Mouse (Mus musculus) adrenal gland, adult 2 months (tissue): ENCODE results near the gene Gatad1. TPM values are rescaled to one million over a fixed set of nuclear protein-coding genes. Genes with fewer than 3 reads are reported as not detected.
"Not testable (repeated sequence)": the region's sequence is repeated elsewhere in the genome, so short reads cannot be mapped to it uniquely, and the experiment has no call there.

ENCODE experiments used
- DNase-seq: peaks from one replicate; pipeline ENCODE4 v3.0.0; 2021
- microRNA-seq, 2 experiments: library from miRNA; unstranded; fragments of <30 nt; microRNA quantifications; one replicate each; pipeline ENCODE4 v1.2.0; 2021
- polyA plus RNA-seq: library from polyadenylated mRNA; depleted of rRNA; stranded (reverse); fragments of >200 nt; gene quantifications from 2 replicates; pipeline ENCODE4 v1.2.3, GENCODE M21; 2012; rRNA removed
- total RNA-seq, 2 experiments: library from RNA; stranded (reverse); gene quantifications; 2 replicates each; pipeline ENCODE4 v1.2.3; 2021

Gatad1 gene
- total and polyA plus RNA-seq, 3 experiments, result 93.7 to 197 (median 161) TPM

DNA sequence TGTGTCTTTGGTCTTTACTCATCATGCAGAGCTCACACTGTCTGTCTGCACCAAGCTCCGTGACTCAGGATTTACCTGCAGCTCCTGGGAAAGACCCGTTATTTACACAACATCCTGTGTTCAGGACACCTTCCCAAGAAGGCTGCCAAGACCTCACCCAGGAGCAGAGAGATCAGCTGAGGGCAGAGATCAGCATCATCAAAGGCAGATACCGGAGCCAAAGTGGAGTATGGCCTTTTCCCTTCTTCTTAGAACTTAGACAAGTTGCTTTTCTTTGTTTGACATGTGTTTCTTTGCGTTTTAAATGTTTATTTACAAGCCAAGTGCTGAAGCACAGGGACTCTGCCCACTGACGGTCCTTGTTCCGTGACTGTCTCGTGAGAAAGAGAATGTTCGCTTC, 21.7 kb downstream of the Gatad1 start:
- DNase-seq, result no peak

DNA sequence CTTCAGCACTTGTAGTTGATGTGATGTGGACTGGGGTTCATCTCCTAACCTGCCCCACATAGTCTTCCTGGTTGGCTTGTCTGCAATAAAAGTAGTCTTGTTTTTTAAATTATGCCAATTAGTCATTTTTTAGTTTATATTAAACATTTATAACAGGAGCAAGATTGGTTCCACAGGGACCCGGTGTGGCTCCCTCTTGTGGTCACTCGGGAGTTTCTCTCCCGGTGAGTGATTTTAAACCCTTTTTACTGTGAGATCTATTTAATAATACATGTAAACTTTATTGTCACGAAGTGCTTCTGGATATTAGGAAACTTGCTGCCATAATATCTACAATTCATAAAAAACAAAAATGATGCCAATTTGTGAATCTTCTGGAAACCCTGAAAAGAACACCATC, 23.0 kb downstream of the Gatad1 start:
- no peak for DNase-seq

DNA sequence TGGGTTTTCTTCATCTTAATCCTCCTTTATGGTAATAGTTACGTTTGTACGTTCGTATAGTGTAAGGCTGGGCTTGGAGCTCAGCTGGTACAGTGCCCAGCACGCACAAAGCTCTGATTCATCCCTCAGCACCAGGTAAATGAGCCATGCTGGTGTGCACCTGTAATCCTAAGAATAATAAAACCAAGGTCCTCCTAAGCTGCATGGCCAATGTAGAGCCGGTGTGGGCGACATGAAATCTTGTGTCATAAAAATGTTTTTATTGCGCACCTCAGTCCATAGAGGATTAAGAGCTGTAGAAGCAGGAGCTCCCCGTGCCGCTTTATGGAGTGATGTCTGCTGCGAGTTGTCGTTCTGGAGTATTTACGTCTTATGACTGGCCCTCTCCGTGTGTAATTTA, 23.7 kb downstream of the Gatad1 start:
- DNase-seq, result no peak

DNA sequence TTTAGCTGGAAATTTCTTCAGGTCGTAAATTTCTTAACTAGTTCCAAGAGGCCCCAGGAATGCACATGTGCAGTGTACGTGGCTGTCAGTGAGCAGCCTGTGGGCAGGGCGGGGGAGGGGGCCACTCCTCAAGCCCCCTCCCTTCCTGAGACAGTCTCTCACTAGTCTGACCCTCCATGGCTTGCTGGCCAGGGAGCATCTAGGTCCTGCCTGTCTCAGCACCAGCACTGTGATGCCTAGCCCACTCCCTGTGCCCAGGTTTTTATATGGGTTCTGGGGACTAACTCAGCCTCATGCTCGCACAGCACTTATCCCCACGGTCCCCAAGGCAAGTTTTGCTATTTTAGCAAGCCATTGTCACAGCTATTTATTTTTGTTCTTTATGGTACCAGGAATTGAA, 24.7 kb downstream of the Gatad1 start:
- no peak for DNase-seq

DNA sequence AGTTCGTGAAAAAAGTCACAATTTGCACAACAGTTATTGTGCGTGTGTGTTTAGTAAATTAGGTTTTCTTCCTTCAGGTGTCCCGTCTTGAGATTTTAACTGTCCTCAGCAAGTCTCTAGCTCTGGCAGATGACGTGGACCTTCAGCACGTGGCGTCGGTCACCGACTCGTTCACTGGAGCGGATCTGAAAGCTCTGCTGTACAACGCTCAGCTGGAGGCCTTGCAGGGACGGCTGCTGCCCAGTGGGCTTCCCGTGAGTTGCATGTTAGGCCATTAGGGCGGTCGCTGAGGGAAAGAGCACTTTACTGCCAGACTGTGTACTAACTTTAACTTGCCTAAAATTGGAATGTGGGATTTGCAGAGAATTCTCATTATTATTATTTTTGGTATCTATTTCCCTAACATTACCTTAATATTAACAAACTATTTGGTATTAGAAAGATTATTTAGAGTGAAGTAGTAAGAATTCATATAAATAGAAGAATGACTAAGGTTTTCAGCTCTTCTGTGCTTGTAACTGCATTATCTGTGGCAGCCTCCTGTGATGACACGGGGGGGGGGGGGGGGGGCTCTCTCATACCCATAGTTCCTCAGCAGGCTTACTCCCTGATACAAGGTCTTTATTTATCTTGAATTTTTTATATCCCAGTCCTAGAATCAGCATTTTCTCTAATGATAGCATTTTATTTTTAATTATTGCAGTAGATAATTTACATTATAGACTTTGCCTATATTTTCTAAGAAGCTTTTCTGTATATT, 25.3 kb downstream of the Gatad1 start:
- DNase-seq, result no peak

DNA sequence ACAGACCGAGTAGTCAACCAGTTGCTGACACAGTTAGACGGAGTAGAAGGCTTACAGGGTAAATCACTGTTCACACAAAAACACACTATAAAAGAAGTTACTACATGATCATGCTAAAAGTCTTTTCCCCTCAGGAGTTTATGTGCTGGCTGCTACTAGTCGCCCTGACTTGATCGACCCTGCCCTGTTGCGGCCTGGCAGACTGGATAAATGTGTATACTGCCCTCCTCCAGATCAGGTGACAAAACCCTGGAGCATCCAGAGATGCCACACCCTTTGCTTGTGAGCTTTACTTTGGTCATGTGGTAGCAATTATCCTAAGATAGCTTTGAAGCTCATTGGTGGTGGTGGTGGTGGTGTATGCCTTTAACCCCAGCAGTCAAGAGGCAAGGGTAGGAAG, 26.9 kb downstream of the Gatad1 start:
- DNase-seq, result no peak

DNA sequence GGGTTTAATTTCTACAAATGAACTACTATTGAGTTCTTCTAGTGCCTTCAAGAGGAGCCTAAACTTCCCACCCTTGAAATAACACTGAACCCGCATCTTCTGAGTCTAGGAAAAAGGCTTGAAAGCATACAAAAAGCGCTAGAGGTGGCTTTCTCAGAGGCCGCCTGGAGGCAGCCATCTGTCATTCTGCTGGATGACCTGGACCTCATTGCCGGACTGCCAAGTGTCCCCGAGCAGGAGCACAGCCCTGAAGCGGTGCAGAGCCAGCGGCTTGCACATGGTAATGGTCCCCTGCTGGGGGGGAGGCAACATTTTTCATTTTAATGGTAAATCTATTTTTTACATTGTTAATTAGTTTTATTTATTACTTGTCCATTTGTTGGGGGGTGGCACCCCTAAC, 36.5 kb downstream of the Gatad1 start:
- DNase-seq, result no peak

DNA sequence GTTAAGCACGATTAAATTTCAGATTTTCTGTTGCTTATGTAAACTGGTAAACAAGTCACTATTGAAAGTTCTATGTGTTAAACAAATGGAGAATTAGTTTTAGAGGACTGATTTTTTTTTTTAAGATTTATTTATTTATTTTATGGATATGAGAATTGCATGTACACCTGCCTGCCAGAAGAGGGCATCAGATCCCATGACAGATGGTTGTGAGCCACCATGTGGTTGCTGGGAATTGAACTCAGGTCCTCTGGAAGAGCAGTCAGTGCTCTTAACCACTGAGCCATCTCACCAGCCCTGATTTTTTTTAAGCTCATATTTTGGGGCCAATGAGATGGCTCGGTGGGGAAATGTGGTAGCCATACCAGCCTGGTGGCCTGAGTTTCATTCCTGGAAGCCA, 45.1 kb downstream of the Gatad1 start:
- not testable (repeated sequence) for DNase-seq

DNA sequence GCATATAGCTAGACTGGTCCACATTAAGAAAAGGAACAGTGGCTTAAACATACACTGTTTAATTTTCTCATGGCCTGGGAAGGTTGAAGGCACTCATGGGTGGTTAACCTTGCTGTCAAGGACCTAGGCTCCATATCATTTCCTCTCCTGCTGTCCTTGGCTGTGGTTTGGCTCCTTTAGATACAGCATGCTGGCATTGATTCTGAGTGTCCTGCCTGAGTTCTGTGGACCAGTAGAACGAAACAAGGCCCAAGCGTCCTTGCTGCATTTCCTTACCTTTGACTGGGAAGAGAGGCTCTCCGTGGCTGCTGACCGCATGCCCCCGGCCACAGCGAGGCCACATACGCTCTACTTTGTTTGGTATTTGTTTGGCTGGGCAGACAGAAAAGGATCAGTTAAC, 47.7 kb downstream of the Gatad1 start:
- DNase-seq, result peak; percentile 58

DNA sequence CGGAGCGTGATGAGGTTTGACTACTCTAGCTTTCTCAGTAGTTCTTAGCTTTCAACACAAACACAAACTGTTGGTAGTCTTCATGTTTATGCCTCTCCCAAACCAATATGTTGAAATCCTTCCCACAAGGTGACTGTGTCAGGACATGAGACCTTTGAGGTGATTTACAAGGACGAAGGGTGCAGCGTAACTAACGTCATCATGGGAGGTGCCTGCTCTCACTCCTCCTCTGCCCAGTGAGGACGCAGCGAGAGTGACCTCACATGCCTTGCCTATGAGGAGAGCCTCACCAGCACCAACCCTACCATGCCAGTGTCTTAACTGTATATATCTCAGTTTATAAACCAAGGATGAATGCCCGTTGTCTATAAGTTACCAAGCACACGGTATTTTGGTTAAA, 49.9 kb downstream of the Gatad1 start:
- peak; percentile 59 for DNase-seq

DNA sequence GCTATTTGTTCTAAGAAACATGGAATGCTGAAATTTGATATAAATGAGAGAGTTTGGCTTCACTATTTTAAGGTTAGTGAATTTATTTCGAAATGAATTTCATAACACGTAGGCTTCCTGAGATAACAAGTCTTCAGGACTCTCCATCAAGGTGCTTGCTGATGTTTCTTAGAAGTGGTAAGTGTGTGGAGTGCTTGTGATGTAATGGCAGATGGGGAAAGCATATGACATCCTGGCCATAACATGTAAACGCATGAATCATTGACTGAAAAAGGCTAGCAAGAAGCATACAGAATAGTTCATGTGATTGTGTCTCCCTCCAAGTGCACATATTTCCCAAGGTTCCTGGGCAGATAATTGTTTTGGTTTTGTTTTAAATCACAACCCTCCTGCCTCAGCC, 56.2 kb downstream of the Gatad1 start:
- no peak for DNase-seq

DNA sequence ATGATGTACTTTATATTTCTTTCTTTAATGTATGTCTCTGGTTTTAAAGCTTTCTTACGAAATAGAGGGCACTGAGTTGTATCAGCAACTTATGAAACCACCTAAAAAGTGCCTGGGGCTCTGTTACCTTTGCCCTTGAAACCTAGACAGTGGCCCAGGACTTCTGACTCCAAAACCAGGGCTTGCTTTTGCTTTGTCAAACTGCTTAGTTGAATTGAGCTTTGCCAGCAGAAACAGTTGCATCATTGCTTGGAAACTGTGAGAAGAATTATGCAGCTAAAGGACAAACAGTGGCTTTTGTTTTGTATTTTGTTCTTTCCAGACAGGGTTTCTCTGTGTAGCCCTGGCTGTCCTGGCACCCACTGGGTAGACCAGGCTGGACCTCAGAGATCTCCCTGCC, 56.7 kb downstream of the Gatad1 start:
- DNase-seq, result peak; percentile 35

DNA sequence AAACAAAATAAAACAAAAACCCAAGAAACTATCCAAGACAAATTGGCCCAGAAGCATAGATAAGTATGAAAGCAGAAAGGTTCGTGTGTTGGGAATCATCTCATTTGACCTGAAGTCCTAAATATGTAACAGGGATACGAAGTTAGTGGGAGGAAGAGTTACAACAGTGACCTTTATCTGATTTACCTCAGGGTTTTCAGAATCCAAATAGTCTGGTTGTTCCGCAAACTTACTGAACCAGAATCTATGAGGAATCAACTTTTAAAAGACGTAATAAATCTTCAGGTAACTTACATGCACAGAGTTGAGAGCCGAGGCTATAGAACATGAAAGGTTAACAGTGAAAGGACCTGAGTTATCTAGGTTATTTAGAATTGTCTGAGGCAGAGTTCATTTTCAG, 58.2 kb downstream of the Gatad1 start:
- DNase-seq, result no peak

DNA sequence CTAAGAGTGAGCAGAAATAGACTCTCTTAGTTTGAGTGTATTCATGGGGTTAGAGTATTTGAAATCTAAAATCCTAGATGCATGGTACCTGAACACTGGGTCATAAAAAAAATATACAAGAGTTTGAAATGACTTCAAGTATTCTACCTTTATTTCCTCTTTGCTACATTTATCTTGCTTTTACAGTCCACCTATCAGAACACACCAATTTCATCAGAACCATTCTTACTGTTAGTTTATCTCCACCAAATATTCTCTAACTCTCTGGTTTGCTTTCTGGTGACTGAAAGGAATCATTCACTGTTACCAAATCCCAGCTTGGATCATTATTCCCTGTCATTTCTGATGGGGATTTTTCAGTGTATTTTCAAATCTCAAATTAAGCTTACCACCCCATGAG, 59.8 kb downstream of the Gatad1 start:
- no peak for DNase-seq

DNA sequence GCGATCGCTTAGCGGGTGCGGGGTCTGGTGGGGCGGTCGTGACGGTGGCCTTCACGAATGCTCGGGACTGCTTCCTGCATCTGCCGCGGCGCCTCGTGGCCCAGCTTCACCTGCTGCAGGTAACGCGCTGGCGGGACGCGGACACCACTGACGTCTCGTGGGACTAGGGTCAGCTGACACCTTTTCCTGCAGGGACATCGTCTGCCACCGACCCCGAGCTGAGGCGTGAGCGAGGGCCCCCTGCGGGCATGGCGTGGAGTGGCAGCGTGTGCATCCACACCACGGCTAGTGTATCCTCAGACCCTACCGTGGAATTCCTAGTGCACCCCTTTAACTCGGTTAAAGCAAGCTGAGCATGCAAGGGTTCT, 60.6 kb downstream of the Gatad1 start, which contains the start of gene Rbm48:
Gene Rbm48, minus strand, starts transcription at position 187 of the 368 bp plus-strand sequence.
- peak; percentile 88 for DNase-seq

DNA sequence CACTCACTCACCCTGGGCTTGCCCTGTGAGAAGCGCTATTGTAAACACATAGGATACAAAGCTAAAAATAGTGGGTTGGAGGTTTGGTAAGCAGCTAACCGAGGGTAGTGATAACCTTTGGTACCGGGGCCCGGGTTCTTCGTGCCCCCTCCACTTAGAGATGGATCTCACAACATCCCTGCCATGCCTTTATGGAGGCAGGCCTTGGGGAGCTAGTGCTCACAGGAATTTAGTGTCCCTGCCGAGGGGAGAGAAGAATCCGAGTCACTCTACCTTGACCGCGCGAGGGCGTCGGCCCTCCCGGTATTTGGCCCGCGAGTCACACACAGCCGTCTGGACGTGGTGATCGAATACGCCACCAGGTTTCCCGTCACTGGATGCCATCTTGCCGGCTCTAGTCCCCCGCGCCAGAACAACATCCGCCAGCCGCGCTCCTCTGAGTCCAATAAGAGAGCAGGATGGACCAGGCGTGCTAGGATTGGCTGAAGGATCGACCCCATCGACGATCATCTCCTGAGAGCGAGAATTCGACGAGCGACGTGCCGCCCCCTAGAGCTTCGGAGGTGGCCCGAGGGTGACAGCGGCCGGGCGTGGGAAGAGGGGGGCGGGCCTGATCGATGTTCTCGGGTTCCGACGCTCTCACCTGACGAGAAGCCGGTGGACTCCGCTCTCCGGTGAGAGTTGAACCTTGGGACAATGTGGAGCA, 61.1 kb downstream of the Gatad1 start, which contains the start of gene Pex1:
Gene Pex1, plus strand, starts transcription at position 374 of the 706 bp plus-strand sequence.
- peak; percentile 97 for DNase-seq

Small RNA genes within 50 kb of the gene (microRNA-seq; reads per million reads assigned to microRNA genes)
- gene Gm22926 (0 reads per million in 2 experiments), gene Gm26238 (0 reads per million in 2 experiments)

Other genes with a start within 250 kb of the Gatad1 start
- 10 to 100 TPM; 26.7 to 31.9 TPM for gene Fam133b, start 113.4 kb downstream of the Gatad1 start, total RNA-seq
- gene Fam133b, start 113.4 kb downstream of the Gatad1 start, polyA plus RNA-seq, result 2.9 and 3.5 TPM in 2 replicates
- 1 to 10 TPM; 1.5 to 2.9 TPM for gene 1700109H08Rik, start 85.6 kb downstream of the Gatad1 start, total RNA-seq
- 1.2 and 1.9 TPM in 2 replicates for gene 1700109H08Rik, start 85.6 kb downstream of the Gatad1 start, polyA plus RNA-seq
- gene Pex1, start 61.1 kb downstream of the Gatad1 start, total RNA-seq, result 10 to 100 TPM; 20.9 to 43.1 TPM
- 6.0 and 8.9 TPM in 2 replicates for gene Pex1, start 61.1 kb downstream of the Gatad1 start, polyA plus RNA-seq
- 1 to 10 TPM; 8.8 to 9.4 TPM for gene Rbm48, start 60.6 kb downstream of the Gatad1 start, total RNA-seq
- gene Rbm48, start 60.6 kb downstream of the Gatad1 start, polyA plus RNA-seq, result 2.0 and 2.8 TPM in 2 replicates
- gene Tmbim7, start 6.0 kb downstream of the Gatad1 start, total RNA-seq, result not detected
- not detected in 2 replicates for gene Tmbim7, start 6.0 kb downstream of the Gatad1 start, polyA plus RNA-seq
- gene Ankib1, start 145.7 kb upstream of the Gatad1 start, total RNA-seq, result 10 to 100 TPM; 58.5 to 90.4 TPM
- gene Ankib1, start 145.7 kb upstream of the Gatad1 start, polyA plus RNA-seq, result 6.9 and 10.5 TPM in 2 replicates
- gene Krit1, start 146.0 kb upstream of the Gatad1 start, total RNA-seq, result 10 to 100 TPM; 41.9 to 55.7 TPM
- 2.7 and 3.2 TPM in 2 replicates for gene Krit1, start 146.0 kb upstream of the Gatad1 start, polyA plus RNA-seq
- under 1 TPM; 0.17 to 0.20 TPM for gene Lrrd1, start 188.0 kb upstream of the Gatad1 start, total RNA-seq
- gene Lrrd1, start 188.0 kb upstream of the Gatad1 start, polyA plus RNA-seq, result 0.21 and 0.39 TPM in 2 replicates
- gene Mterf1a, start 236.7 kb upstream of the Gatad1 start, total RNA-seq, result 1 to 10 TPM; 6.6 to 7.8 TPM
- 0.17 and 0.41 TPM in 2 replicates for gene Mterf1a, start 236.7 kb upstream of the Gatad1 start, polyA plus RNA-seq